Mouse (Mus musculus) cerebellum, adult (tissue): ENCODE data around the gene Nupr1.
"Not testable (repeated sequence)": the region's sequence is repeated elsewhere in the genome, so short reads cannot be mapped to it uniquely, and the experiment has no call there.

Source experiments
- ATAC-seq: cut with Nextera tagmentation; 2 replicates; pipeline ENCODE4 v1.9.2; 2017; ENCODE audit warnings: mild to moderate bottlenecking, moderate library complexity, mixed read lengths; ENCODE audit not compliant: insufficient number of reproducible peaks, low FRiP score, low TSS enrichment

Nupr1 gene

DNA sequence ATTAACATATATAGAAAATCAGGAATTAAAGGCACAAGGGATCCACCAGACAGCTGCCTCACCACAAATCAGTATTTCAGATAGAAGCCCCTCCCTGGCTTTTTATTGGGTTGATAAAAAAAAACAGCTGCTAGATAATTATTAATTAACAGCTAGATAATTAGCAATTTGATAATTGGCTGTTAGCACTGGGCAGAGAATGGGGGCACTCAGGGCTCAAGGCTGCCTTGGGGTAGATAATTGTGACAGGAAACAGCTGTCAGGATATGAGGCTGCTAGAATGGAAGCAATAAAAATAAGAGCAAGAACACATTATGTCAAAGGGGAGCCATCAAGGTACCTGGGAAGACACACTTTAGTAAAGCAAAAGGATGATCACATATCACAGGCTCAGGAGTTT lies 14.3 kb upstream of the Nupr1 start:
- ATAC-seq: no peak

DNA sequence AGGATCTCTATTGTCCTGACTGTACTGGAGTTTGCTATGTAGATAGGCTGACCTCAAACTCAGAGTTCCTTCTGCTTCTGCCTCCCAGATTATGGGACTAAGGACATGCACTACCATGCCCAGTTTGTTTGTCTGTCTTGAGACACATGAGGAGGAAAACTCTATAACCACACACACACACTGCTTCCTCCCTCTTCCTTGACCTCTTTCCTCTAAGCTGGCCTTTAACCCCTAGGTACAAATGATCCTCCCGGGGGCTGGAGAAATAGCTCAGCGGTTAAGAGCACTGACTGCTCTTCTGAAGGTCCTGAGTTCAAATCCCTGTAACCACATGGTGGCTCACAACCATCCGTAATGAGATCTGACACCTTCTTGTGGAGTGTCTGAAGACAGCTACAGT lies 13.7 kb upstream of the Nupr1 start:
- ATAC-seq: no peak

DNA sequence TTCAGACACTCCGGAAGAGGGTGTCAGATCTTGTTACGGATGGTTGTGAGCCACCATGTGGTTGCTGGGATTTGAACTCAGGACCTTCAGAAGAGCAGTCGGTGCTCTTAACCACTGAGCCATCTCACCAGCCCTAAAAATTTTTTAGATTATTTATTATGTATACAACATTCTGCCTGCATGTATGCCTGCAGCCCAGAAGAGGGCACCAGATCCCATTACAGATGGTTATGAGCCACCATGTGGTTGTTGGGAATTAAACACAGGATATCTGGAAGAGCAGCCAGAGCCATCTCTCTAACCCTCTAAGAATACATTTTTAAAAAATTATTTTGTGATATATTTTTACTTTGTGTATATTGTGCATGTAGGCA lies 12.6 kb upstream of the Nupr1 start:
- ATAC-seq: not testable (repeated sequence)

DNA sequence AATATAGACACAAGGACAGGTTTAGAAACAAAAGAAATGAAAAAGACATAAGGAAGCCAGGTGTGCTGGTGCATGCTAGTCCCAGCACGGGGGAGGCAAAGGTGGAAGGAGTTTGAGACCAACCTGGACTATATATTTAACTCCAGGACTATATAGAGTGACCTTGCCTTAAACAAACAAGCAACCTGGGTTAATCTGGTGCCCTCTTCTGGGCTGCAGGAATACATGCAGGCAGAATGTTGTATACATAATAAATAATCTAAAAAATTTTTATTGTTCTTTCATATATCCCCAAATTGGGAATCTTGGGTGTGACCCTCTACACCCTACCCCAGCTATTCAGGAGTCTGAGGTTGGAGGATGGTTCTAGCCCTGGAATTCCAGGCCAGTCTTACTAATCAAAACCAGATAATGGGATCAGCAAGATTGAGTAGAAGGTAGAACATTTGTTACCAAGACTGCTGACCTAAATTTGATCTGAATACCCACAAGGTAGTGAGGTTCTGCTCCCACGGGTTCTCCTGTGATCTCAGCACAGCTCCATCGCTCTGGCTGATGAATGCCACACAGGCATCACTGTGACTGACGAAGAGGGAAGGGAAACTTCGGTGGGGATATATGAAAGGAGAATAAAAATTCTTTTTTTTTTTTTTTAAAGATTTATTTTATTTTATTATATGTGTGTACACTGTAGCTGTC lies 12.0 kb upstream of the Nupr1 start:
- ATAC-seq: no peak

DNA sequence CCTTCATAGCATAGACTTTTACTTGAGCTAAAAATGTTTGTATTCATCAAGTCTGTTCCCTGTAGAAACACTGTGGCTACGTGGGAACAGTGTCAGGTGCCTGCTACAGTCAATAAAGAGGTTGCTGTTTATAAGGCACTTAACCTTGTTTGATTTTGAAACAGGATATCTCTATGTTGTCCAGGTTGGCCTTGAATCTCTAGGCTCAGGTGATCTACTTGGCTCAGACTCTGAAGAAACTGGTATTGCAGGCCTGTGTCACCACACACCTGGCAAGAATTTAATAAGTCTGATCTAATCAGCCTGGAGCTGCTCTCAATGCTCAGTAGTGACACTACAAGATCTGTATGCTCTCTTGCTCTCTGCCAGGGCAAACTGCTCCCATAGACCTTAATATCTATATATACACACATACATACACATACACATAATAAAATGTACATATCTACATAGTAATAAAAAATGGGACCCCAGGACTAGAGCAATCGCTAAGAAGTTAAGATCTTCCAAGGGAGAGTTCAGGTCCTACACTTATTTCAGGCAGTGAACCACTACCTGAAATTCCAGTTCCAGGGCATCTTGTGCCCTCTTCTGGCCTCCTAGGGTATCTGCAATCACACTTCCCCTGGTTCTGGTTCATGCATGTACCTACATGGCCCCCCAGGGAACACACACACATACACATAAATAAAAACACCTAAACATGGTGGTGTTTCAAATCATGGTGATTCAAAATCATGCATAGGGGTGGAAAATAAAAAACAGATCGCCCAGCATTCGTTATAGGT lies 6.3 kb upstream of the Nupr1 start:
- no peak for ATAC-seq

DNA sequence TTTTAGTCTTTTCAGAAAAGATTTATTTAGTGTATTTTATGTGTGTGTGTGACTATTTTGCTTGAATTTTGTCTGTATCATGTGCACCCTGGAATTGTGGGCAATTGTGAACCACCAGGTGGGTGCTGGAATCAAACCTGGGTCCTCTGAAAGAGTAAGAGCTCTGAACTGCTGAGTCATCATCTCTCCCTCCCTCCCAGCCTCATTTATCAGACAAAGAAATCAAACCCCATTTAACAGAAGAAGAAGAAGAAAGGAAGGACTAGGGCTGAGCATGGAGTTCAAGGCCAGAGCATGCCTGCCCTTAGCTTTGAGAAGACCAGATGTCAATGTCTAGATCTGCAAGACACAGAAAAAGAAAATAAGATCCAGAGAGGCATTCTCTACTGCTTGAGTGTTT lies 4.7 kb upstream of the Nupr1 start:
- ATAC-seq: no peak

DNA sequence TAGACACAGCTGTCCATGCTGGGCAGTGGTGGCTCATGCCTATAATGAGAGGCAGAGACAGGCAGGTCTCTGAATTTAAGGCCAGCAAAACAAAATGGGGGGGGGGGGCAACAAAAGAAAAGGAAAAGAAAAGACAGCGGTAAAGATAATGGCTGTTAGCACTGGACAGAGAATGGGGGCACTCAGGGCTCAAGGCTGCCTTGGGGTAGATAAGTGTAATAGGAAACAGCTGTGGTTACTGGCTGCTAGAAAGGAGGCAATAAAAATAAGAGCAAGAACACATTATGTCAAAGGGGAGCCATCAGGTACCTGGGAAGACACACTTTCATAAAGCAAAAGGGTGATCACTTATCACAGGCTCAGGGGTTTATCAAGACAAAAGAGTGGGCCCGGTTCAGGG lies 1.8 kb upstream of the Nupr1 start:
- no peak for ATAC-seq

DNA sequence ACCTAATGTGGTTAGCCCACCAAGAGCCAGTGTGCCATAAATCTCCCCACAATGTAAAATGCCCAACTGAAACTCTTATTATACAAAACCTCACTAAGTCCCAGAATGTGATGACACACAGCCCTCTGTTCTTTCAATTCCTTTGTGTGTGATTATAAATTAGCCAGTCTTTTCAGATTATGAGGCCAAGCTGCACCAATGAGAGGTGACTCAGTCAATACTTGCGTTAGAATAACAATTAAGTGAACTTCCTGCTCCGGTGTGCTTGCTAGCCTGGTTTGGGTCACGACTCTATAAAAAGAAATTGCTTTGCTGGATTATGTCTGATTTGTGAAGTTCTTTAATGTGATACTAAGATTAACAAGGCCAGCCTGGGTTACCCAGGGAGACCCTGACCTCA lies 746 bp downstream of the Nupr1 start:
- no peak for ATAC-seq

DNA sequence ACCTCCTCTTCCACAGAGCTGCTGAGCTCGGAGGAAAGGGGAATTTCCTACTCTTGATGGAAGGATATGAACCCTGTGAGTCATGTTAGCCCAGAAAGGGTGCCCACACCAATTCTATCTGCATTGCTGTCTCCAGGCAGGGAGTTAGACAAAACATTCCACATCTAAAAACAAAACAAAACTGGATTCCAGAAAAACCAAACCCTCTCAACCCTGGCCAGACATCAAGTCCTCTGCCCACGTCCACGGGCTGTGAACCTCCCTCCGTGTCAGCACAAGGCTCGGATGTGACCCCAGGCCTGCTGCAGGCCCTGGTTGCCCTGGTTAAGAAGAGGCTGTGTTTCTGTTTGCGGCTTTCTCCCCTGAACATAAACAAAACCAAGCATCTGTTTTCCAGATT lies 2.5 kb downstream of the Nupr1 start:
- ATAC-seq: no peak

DNA sequence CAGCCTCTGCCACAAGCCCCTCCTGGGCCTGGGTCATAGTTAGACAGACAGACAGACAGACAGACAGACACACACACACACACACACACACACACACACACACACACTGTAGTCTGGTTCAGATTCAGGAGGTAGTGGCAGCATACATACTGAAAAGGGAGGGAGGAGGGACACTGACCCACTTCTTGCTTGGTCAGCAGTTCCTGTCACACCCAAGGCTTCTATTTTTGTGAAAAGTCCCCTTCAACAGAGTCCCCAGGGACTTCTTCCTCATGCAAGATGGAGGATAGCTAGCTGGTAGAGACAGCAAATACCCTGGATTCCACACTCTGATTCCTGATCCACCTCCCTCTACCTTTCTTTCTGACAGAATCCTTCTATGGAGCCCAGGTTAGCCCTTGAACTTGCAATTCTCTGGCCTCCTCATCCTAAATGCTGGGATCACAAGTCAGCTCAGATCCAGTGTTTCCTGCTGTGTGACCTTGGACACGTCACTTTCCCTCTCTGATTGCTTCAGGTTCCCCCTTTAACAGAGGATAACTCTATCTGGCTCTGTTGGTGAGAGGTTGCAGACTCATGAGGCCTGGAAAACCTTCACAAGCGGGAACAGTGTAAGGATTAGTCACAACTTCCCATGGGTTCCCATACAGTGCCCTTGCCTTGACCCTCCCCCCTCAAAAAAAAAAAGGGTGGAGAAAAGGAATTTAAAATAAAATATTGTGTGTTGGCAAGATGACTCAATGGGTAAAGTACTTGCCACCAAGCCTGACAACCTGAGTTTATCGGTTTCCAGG lies 4.7 kb downstream of the Nupr1 start:
- no peak for ATAC-seq

DNA sequence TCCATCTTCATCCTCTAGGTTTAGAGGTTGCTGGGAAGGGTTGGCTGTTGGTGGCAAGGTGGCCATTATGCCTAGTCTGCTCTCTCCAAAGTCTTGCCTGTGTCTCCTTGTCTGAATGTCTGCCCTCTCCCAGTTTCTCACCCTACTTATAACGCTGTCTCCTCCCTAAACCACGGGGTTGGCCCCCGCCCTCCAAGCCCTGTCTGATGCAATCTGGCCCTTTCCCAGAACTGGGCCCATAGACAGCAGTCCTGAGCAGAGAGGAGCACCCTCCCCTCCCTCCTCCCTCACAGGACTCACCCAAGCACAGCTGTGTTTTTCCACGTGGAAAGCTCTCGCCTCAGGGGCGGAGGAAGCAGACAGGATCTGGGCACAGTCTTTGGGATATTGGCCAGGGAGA lies 5.3 kb downstream of the Nupr1 start:
- no peak for ATAC-seq

DNA sequence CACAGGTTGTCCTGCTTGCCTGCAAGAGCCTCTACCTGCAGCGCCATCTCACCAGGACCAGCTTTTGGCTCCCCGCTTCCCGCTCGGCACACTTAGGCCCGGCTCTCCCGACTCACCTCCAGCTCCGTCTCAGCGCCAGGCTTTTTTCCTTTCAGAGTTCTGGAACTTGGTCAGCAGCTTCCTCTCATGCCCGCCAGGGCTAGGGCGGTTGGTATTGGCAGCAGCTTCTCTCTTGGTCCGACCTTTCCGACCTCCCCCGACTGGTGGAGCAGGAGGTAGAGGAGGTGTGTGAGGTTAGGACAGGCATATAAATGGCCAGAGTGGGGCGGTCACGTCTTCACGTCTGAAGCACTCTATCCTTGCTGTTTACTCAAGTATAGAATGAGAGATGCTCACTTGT lies 5.9 kb downstream of the Nupr1 start:
- no peak for ATAC-seq

DNA sequence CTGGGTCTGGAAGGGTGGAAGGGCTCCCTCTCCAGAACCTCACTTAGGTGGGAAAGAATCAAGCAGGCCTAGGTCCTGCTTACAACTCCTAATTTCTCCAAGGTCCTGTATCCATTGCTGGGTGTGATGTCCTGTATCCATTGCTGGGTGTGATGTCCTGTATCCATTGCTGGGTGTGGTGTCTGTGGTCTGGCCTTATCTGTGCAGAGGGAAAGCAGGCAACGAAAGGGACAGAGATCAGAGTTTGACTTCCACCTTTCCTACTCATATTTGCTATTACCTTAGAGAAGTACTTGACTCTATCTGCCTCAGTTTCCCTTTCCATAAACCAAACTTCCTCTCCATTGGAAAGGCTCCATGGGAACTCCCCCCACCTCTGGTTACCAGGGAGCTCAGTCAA lies 7.3 kb downstream of the Nupr1 start:
- ATAC-seq: no peak

DNA sequence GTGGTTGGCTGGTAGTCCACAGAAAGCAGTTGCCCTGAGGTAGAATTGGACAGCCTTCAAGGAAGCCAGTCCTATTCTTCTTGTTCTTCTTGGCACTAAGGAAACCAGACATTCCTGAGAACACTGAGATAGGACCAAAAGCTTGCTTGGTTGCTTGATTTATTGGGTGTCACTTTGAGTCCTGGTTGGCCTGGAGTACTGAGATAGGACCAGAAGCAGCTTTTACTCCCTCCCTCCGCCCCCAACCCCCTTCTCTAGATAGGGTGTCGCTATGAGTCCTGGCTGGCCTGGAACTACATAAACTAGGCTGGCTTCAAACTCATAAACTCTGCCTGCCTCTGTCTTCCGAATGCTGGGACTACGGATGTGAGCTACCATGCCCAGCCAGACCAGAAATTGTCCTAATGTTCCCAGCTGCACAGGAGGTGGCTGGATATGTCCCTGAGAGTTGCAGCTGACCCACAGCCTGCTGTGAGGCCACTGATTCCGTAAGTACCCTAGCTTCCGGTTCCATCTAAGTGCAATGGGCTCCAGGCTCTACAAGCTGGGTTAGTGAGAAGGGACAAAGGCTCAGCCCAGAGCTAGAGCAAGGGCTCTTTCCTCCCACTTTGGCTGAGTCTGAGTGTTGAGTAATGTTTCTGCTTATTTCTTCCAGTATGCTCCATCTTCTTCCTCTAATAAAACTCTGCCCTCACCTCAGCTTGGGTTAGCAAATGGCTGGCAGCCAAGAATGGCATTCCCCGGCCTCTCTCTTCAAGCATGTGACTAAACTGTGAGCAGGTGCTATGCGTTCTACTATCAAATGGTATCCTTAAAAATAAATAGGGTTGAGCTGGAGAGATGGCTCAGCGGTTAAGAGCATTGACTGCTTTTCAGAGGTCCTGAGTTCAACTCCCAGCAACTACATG lies 9.0 kb downstream of the Nupr1 start:
- no peak for ATAC-seq

DNA sequence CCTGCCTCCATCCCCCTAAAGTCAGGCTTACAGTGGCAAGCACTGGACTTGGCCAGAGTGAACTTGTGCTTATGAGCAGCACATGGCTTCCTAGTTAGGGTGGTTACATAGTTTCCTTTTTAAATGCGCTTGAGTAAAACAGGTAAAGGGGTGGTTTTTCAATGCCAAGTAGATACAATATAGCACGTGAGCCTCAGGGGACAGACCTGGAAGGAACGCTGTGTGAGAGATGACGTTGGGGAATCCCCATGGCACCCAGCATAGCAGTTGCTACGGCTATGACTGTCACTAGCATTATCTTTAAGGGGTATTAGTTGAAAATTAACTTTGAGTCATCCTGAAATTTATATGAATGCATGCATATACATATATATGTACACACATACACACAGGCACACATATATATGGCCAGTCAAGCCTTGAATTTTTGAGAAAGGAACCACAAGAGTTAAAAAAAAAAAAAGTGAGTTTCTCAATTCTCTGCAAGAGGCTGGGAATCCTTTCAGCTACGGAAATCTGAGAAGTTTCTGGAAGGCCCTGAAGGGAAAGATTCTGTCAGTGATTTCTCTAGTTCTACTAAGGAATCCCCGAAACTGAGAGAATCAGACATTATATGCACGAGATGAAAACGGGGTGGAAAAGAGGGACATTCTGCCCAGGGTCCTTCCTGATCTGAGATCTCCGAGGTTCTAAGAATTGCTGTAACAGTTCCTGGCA lies 10.9 kb downstream of the Nupr1 start:
- no peak for ATAC-seq

DNA sequence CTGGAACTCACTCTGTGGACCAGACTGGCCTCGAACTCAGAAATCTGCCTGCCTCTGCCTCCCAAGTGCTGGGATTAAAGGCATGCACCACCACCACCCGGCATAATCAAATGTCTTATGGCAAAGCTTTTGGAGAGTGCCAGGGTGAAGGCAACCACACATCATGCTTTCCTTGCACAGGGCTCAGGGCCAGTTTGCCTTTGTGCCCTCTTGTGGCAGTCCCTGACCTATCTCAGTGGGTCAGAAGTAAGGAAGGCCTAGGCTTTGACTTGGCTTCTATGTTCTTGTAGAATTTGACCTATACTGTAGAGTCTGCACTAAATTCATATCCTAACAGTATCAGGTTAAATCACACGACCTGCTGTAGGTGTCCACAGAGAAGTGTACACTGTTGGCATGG lies 14.0 kb downstream of the Nupr1 start:
- no peak for ATAC-seq

DNA sequence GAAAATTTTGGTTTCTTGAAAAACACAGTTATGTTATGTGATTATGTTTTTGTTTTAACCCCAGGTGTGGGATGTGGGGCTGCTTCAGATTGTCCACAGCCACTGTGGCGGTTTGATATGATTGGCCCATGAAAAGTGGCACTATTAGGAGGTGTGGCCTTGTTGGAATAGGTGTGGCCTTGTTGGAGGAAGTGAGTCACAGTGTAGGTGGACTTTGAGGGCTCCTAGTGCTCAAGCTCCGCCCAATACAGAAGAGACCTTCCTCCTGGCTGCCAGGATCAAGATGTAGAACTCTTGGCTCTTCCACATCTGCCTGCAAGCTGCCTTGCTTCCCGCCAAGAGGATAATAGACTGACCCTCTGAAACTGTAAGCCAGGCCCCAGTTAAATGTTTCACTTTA lies 17.9 kb downstream of the Nupr1 start:
- ATAC-seq: no peak

DNA sequence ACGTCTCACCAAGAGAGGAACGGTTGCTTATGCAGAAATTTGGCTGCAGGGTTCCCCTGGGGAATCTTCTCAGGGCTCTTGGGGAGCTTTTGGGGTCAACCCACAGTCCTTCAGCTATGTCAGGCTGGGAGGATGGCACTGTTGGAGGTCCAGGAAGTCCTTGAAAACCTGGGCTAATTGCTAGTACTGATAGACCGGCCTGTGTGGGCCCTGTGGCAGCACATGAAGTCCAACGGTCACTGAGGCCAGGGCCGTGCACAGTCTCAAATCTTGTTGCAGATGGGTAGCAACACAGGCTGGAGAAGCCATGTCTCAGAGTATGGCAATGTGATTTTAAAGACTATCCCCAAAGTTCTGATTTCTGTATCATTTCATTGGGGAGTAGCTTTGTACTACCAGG lies 22.9 kb downstream of the Nupr1 start:
- ATAC-seq: no peak

DNA sequence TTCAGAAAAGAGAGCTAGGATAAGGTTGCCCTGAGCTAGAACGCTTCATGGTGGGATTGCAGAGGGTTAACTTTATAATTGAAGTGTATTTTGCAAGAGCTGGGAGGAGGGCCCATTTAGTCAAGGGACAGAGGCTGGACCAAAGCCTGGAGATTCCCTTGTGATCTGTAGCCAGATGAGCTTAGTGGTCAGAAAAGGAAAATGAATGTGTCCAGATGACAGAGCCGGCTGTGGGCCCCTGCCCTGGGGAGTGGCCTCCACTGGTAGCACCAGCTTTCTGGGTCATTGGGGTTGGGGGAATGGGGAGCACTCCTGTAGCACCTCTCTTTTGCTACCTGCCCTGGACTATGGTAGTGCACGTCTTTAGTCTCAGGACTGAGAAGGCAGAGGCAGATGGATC lies 23.6 kb downstream of the Nupr1 start:
- ATAC-seq: no peak

DNA sequence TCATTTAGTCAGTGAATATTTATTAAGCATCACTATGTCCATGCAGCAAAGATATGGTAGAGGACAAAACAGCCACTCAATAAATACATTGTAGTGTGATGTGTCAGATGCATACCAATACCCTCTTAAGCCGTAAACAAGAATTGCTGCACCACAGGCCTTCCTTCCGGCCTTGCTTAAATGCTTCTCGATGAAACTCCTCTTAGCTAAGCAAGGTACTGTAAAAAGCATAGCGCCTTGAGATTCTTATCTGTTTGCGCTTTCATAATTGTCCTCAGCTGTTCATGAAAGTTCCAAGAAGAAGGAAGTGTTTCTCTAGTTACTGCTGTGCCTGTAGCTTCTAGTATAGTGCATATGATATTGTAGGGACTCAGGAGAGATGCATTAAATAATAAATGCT lies 24.1 kb downstream of the Nupr1 start:
- ATAC-seq: no peak
